Mouse (Mus musculus): ENCODE results near the gene Emc7. TPM values are rescaled to one million over a fixed set of nuclear protein-coding genes. Genes with fewer than 3 reads are reported as not detected.

Gene Emc7
- total and polyA plus RNA-seq, 3 experiments, result 17.7 to 25.7 TPM; not detected in 1

GRCm38 (mm10) chr2:112510140-112510539, 55.3 kb downstream of the Emc7 start (continued):
- TF ChIP-seq SMC3 (IDR thresholded peaks at IDR 0.05; ENCODE audit: low read depth, low read length) (0 out of 2 replicates have a peak, but pooled peaks have one; percentile 28), MYB (IDR thresholded peaks at IDR 0.05; ENCODE audit: low read depth, low read length) (peak; percentile 38; the same call in 1 of the 2 replicates), NRF1 (IDR thresholded peaks at IDR 0.05; ENCODE audit: insufficient read depth, low read depth, low read length, poor library complexity, severe bottlenecking) (no peak), ETS1 (IDR thresholded peaks at IDR 0.05; ENCODE audit: low read depth, low read length) (peak; percentile 95), USF2 (IDR thresholded peaks at IDR 0.05; ENCODE audit: borderline replicate concordance in 1 of 2, insufficient read depth in 1 of 2, low read depth in 1 of 2, low read length in 2 of 2) (no peak), ZC3H11A (IDR thresholded peaks at IDR 0.05; ENCODE audit: low read depth, low read length) (no peak; the same call in 1 of the 2 replicates), E2F4 (IDR thresholded peaks at IDR 0.05; ENCODE audit: borderline replicate concordance, low read depth, low read length) (0 out of 2 replicates have a peak, but pooled peaks have one; percentile 45), ZMIZ1 (IDR thresholded peaks at IDR 0.05; ENCODE audit: low read depth, low read length) (no peak), MXI1 (IDR thresholded peaks at IDR 0.05; ENCODE audit: low read depth, low read length) (peak; percentile 83), KAT2A (conservative IDR thresholded peaks at IDR 0.05; ENCODE audit: low read depth, low read length) (no peak), USF1 (IDR thresholded peaks at IDR 0.05; ENCODE audit: low read depth, low read length) (0 out of 2 replicates have a peak, but pooled peaks have one; percentile 28), MEF2A (IDR thresholded peaks at IDR 0.05; ENCODE audit: extremely low read depth, insufficient replicate concordance, low read depth, low read length, poor library complexity, severe bottlenecking) (no peak), GABPA (IDR thresholded peaks at IDR 0.05; ENCODE audit: low read depth, low read length) (0 out of 2 replicates have a peak, but pooled peaks have one; percentile 42), NELFE (IDR thresholded peaks at IDR 0.05; ENCODE audit: low read depth, low read length) (no peak), BHLHE40 (IDR thresholded peaks at IDR 0.05; ENCODE audit: borderline replicate concordance, low read depth, low read length) (peak; percentile 78), TCF12 (IDR thresholded peaks at IDR 0.05; ENCODE audit: low read depth, low read length) (peak; percentile 91), ZKSCAN1 (IDR thresholded peaks at IDR 0.05; ENCODE audit: low read depth, low read length) (no peak), CHD2 (IDR thresholded peaks at IDR 0.05; ENCODE audit: low read length) (peak; percentile 22; the same call in 1 of the 2 replicates), POLR2AphosphoS2 (IDR thresholded peaks at IDR 0.05; ENCODE audit: low read length) (no peak), RCOR1 (IDR thresholded peaks at IDR 0.05; ENCODE audit: low read depth, low read length) (peak; percentile 99), RAD21 (IDR thresholded peaks at IDR 0.05; ENCODE audit: low read depth, low read length) (no peak), CHD1 (IDR thresholded peaks at IDR 0.05; ENCODE audit: low read depth, low read length) (no peak), JUND (IDR thresholded peaks at IDR 0.05; ENCODE audit: low read depth, low read length) (no peak), MAFK (IDR thresholded peaks at IDR 0.05; ENCODE audit: borderline replicate concordance, low read depth, low read length) (peak; percentile 77; the same call in 1 of the 2 replicates)
